Mouse (Mus musculus) lung, adult 2 months (tissue): ENCODE results near the gene Grm6. TPM values are rescaled to one million over a fixed set of nuclear protein-coding genes. Genes with fewer than 3 reads are reported as not detected.

Experiments
- DNase-seq: peaks from one replicate; pipeline ENCODE4 v3.0.0; 2022
- H3K4me1 ChIP-seq: fragments of 200-500 bp; 2 replicates; pipeline ENCODE4 v1.6.1; 2011; ENCODE audit warnings: low read length; ENCODE audit not compliant: control insufficient read depth, insufficient read depth
- H3K4me3 ChIP-seq: fragments of 200-500 bp; replicated peaks from 2 replicates; pipeline ENCODE3; 2011; ENCODE audit warnings: low read depth, mild to moderate bottlenecking, control low read depth, low read length; ENCODE audit errors: extremely low read depth
- CTCF ChIP-seq: fragments of 200-500 bp; IDR thresholded peaks from 2 replicates; pipeline ENCODE4 v1.5.1; 2011; ENCODE audit warnings: mild to moderate bottlenecking, low read length, control low read depth; ENCODE audit not compliant: insufficient read depth
- POLR2A ChIP-seq: fragments of 200-500 bp; IDR thresholded peaks from 2 replicates; pipeline ENCODE4 v1.6.1; 2011; ENCODE audit warnings: low read depth, mild to moderate bottlenecking, control low read depth, low read length, borderline replicate concordance; ENCODE audit errors: extremely low read depth
- WGBS: fragments of 180-500 bp; shearing (Covaris S2); methylation state at CpG from one replicate; pipeline ENCODE4 v1.1.7; 2018; 5-methylcytosine and 5-hydroxymethylcytosine counted together
- polyA plus RNA-seq: library from polyadenylated mRNA; depleted of rRNA; stranded (reverse); fragments of >200 nt; gene quantifications from 2 replicates; pipeline ENCODE4 v1.2.3, GENCODE M21; 2012

Grm6 gene
- polyA plus RNA-seq, 1 experiment: 0.17 TPM

DNA sequence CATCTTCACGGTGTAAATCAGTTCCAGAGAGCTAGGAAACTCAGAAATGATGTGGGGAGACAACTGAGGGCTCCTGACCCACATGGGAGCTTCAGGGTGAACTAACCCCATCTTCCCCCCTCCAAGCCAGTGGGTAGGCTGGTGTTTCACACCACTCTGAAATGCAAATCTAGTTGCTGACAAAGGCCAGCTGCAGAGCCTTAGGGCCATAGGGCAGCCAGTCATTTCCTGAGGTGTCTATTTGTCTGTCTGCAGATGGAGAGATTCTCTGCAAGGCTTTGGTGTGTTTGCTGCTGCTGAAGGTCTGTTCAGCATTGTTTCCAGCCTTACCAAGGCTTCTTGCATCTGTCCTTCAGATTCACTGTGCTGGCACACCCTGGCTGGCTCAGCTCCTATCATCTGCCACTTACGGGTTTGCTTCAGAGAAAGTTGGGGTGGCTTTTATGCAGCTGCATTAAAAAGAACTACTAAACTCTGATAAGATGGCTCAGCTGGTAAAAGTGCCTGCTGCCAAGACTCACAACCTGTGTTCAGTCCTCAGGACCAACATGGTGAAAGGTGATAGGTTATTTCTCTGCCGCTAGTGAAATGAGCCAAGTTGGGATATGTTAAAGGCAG, 1.9 kb upstream of the Grm6 start:
- 33% methylated on average over 3 of the region's 3 CpGs for WGBS
- Histone ChIP-seq H3K4me3 (no peak overlapping the region), H3K4me1 (no peaks in the 10 kb centered on the region; the same call in 1 of the 2 replicates)
- DNase-seq: no peak
- no peak for TF ChIP-seq CTCF
- TF ChIP-seq POLR2A: no peak

GRCm38 (mm10) chr11:50849310-50849709, 1.2 kb upstream of the Grm6 start:
- DNase-seq: no peak

GRCm38 (mm10) chr11:50850989-50851601, 610 bp downstream of the Grm6 start:
- TF ChIP-seq POLR2A: no peak
- no peak for TF ChIP-seq CTCF
- Histone ChIP-seq H3K4me1 (no peaks in the 10 kb centered on the region; the same call in 1 of the 2 replicates), H3K4me3 (no peak overlapping the region)
- under 1% methylated on average over 72 of the region's 72 CpGs for WGBS
- DNase-seq: no peak

More at GRCm38 (mm10) chr11:50849310-50849709, 1.2 kb upstream of the Grm6 start:
- WGBS: 2% methylated on average over 10 of the region's 10 CpGs
- H3K4me1 ChIP-seq: no peaks in the 10 kb centered on the region; the same call in 1 of the 2 replicates
- TF ChIP-seq CTCF: no peak
- no peak for TF ChIP-seq POLR2A
- H3K4me3 ChIP-seq: no peak overlapping the region

DNA sequence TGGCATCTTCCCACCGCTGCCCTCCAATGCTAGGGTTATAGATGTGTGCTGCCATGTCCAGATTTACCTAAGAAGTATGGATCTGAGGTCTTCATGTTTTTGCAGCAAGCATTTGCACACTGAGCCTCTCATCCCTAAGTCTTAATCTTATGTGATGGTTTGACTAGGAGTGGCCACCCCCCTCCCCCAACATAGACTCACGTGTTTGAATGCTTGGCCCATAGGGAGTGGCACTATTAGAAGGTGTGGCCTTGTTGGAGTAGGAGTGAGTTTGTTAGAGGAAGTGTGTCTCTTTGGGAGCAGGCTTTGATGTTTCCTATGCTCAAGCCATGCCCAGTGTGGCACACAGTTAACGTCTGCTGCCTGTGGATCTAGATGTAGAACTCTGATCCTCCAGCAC, 28.2 kb downstream of the Grm6 start:
- H3K4me1 ChIP-seq: no peaks in the 10 kb centered on the region
- no peak overlapping the region for H3K4me3 ChIP-seq
- DNase-seq: no peak
- no peak for TF ChIP-seq CTCF
- no peak for TF ChIP-seq POLR2A
- WGBS: 87% methylated on average over 3 of the region's 3 CpGs

- Histone ChIP-seq H3K4me1 (no peaks in the 10 kb centered on the region; the same call in 1 of the 2 replicates), H3K4me3 (no peak overlapping the region)
- WGBS: 75% methylated on average over 3 of the region's 3 CpGs
- no peak for TF ChIP-seq CTCF
- no peak for TF ChIP-seq POLR2A
- DNase-seq: no peak
Measured at GRCm38 (mm10) chr11:50883756-50884155, 33.3 kb downstream of the Grm6 start.

DNA sequence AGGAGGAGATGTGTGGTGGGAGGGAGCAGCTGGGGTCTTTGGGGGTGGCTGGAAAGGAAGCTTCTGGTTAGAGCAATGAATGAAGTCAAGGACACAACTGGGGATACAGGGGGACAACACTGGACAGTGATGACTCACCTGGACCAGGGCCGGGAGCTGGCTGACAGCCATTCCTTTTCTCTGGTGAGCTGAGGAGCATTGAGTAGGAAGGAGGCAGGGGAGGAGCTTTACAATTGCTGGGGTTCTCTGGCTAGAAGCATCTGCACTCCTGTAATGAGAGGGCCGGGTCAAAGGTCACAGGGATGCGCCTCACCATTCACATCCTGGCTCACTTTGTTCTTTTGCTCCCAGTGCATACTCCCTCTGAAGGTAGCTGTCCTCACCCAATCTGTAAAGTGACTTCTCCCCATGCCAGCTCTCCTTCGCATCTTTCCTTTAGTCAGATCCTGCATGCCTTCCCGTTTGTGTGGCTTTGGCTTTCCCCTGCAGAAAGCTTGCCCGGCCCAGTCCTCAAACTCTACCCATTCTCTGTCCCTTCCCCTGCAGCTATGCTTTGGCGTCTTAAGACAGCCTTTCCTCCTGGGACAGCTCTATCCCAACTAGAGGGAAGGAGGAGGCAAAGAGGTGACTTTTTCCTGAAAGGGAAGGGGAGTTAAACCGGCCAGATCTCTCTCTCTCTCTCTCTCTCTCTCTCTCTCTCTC, 35.9 kb downstream of the Grm6 start:
- WGBS: 43% methylated on average over 8 of the region's 8 CpGs
- Histone ChIP-seq H3K4me3 (no peak overlapping the region), H3K4me1 (no peaks in the 10 kb centered on the region; the same call in 1 of the 2 replicates)
- DNase-seq: no peak
- TF ChIP-seq POLR2A: no peak
- TF ChIP-seq CTCF: no peak

- peak overlapping the region; percentile 59 for H3K4me3 ChIP-seq
- 14% methylated on average over 10 of the region's 10 CpGs for WGBS
- no peaks in the 10 kb centered on the region; the same call in 1 of the 2 replicates for H3K4me1 ChIP-seq
- no peak for DNase-seq
- TF ChIP-seq CTCF (no peak), POLR2A (no peak)
Measured at GRCm38 (mm10) chr11:50886933-50887293, 36.4 kb downstream of the Grm6 start.

DNA sequence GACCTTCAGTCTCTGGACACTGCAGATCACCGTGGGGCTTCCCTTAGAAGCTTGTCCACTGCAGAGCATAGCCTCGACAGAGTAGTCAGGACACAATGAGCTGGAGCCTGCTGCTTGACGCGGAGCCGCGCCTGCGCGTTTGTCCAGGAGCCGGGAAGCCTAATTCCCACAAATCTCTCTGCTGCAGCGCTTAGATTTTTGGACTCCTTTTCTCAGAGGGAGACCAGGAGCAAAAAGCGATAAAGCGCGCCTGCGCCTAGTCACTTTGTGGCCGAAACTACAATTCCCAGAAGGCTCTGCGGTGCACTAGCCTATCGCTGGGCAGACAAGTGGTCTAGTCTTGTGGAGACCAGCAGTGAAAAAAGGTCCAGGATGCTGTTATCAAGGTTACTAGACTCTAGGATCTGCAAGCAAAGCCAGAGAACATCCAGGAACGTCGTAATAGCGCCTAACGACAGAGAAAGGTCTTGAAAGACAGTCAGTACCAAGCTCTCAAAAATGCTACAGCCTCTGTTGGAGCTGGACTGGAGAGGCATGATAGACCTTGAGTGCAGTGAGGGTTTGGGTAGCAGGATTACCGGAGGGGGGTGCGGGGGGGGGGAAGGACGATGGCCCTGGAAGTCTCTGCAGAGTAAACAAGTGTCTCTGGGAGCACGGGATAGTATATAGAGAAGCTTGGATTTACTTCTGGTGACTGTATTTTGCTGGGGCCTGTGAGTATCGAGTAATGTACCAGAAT, 37.1 kb downstream of the Grm6 start, which contains the start of gene Zfp454:
Gene Zfp454, minus strand, starts transcription at position 262 of the 739 bp plus-strand sequence.
- peak; percentile 78 for DNase-seq
- H3K4me1 ChIP-seq: no peaks in the 10 kb centered on the region; the same call in 1 of the 2 replicates
- no peak for TF ChIP-seq CTCF
- TF ChIP-seq POLR2A: peak; percentile 30; the same call in 1 of the 2 replicates
- 8% methylated on average over 26 of the region's 26 CpGs for WGBS
- H3K4me3 ChIP-seq: peak within 1 kb of the TSS; percentile 59

DNA sequence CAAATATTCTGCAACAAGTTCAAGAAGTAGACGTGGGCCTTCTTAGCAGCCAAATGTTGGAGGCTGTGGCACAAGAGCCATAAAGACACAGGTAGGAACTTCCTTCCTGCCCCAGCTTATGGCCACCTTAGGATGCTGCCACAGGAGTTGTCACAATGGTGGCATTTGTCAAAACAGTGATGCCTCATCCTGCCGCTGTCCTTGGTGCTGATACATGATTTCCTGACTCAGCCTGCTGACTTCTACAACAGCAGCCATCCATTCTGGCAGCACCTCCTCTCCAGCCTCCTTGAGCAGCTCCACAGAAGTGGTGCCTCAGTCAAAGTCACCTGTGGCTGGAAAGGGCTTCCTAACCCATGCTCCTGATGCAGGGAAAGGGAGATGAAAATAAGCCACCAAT, 42.0 kb downstream of the Grm6 start:
- DNase-seq: no peak
- TF ChIP-seq CTCF (no peak), POLR2A (no peak)
- 45% methylated on average over 2 of the region's 2 CpGs for WGBS
- H3K4me1 ChIP-seq: no peaks in the 10 kb centered on the region; the same call in 1 of the 2 replicates
- no peak overlapping the region for H3K4me3 ChIP-seq
